Mouse (Mus musculus) cortical plate, adult 2 months (tissue): Measurements from ENCODE around the gene Mettl11b. TPM values are rescaled to one million over a fixed set of nuclear protein-coding genes. Genes with fewer than 3 reads are reported as not detected.

ENCODE experiments used
- H3K27ac ChIP-seq: fragments of 200-500 bp; 2 replicates; pipeline ENCODE4 v1.5.1; 2012; ENCODE audit warnings: low read length, control low read depth, inconsistent platforms; ENCODE audit not compliant: insufficient read depth
- H3K4me1 ChIP-seq: fragments of 200-500 bp; 2 replicates; pipeline ENCODE4 v1.6.1; 2011; ENCODE audit warnings: low read length; ENCODE audit not compliant: control insufficient read depth, insufficient read depth
- H3K4me3 ChIP-seq: fragments of 200-500 bp; 2 replicates; pipeline ENCODE4 v1.5.1; 2011; ENCODE audit warnings: mild to moderate bottlenecking, low read length, control low read depth; ENCODE audit not compliant: insufficient read depth
- CTCF ChIP-seq: fragments of 200-500 bp; IDR thresholded peaks from 2 replicates; pipeline ENCODE4 v1.5.1; 2011; ENCODE audit warnings: mild to moderate bottlenecking, control low read depth, low read length; ENCODE audit not compliant: insufficient read depth; ENCODE audit errors: extremely low read depth
- POLR2A ChIP-seq: fragments of 200-500 bp; IDR thresholded peaks from 2 replicates; pipeline ENCODE4 v1.6.1; 2011; ENCODE audit warnings: mild to moderate bottlenecking, low read length, control low read depth; ENCODE audit not compliant: insufficient read depth; ENCODE audit errors: extremely low read depth
- polyA plus RNA-seq: library from polyadenylated mRNA; depleted of rRNA; stranded (reverse); fragments of >200 nt; gene quantifications from 2 replicates; pipeline ENCODE4 v1.2.3, GENCODE M21; 2012; rRNA removed

The Mettl11b gene
- polyA plus RNA-seq, 1 experiment = 1.6 TPM

- Histone ChIP-seq H3K4me3 (no peak overlapping the region), H3K27ac (no peak overlapping the region), H3K4me1 (no peaks in the 10 kb centered on the region)
- TF ChIP-seq POLR2A (no peak), CTCF (no peak)
Measured at GRCm38 (mm10) chr1:163657056-163657455, 68.0 kb downstream of the Mettl11b start.

DNA sequence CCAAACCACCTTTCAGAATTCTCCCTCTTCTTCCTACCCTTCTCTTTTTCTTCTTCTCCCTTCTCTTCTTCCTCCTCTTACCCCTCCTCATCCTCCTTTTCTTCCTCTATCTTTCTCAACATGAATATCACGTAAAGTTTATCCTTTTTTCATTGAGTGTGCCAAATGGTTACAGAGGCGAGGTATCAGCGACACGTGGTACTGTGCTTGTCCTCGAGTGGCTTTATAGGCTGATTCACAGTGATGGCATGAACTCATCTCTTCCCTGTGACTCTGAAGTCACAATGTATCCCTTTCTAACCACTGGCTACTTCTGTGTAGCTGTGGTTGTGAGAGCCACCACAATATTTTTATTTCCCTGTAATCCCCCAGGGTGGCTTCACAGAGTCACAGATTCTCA lies 68.6 kb downstream of the Mettl11b start:
- no peak overlapping the region for H3K4me3 ChIP-seq
- TF ChIP-seq CTCF (no peak), POLR2A (no peak)
- no peak overlapping the region for H3K27ac ChIP-seq
- no peaks in the 10 kb centered on the region for H3K4me1 ChIP-seq

Other genes starting within 250 kb of the Mettl11b start
- gene Kifap3, start 54.4 kb upstream of the Mettl11b start, polyA plus RNA-seq = 123 TPM in 2 replicates
- gene Scyl3, start 203.9 kb upstream of the Mettl11b start, polyA plus RNA-seq = 23.8 and 24.1 TPM in 2 replicates